Mouse (Mus musculus): ENCODE data around the gene Fbxl22. TPM values are rescaled to one million over a fixed set of nuclear protein-coding genes. Genes with fewer than 3 reads are reported as not detected.
A peak's percentile ranks its signal among the peaks of the same experiment; 100 is the strongest.

Fbxl22 gene
- total RNA-seq (2021) = 10 to 100 TPM; 16.9 to 27.6 TPM
- long read RNA-seq, experiment 1, transcript Fbxl22-201 (2 exons, 3,935 nt) = major isoform, 136 of 143 reads
- long read RNA-seq, experiment 1, partial matches to known transcripts = 0 of 143 reads
- long read RNA-seq, experiment 1, other reads (novel, unspliced or antisense) = 7 of 143 reads
- long read RNA-seq, experiment 2, transcript Fbxl22-201 (2 exons, 3,935 nt) = major isoform, 113 of 116 reads
- long read RNA-seq, experiment 2, partial matches to known transcripts = 0 of 116 reads
- long read RNA-seq, experiment 2, other reads (novel, unspliced or antisense) = 3 of 116 reads

- no peak for DNase-seq (ENCODE audit: low spot score in 2 of 2)
Observed at GRCm38 (mm10) chr9:66514256-66514770, at the start of gene Fbxl22. Gene Fbxl22 (minus strand): TSS chr9:66514593.

- no peak for DNase-seq (ENCODE audit: low spot score in 2 of 2)
Observed at GRCm38 (mm10) chr9:66562215-66562614, 47.8 kb upstream of the Fbxl22 start.

GRCm38 (mm10) chr9:66561496-66561895 lies 47.1 kb upstream of the Fbxl22 start:
- DNase-seq (ENCODE audit: low spot score in 2 of 2) = no peak

- DNase-seq (ENCODE audit: low spot score in 2 of 2) = no peak
Observed at GRCm38 (mm10) chr9:66560728-66561127, 46.3 kb upstream of the Fbxl22 start.

- no peak for DNase-seq (ENCODE audit: low spot score in 2 of 2)
Observed at GRCm38 (mm10) chr9:66560295-66560694, 45.9 kb upstream of the Fbxl22 start.

- no peak for DNase-seq (ENCODE audit: low spot score in 2 of 2)
Observed at GRCm38 (mm10) chr9:66558971-66559370, 44.6 kb upstream of the Fbxl22 start.

- no peak for DNase-seq (ENCODE audit: low spot score in 2 of 2)
Observed at GRCm38 (mm10) chr9:66542785-66543184, 28.4 kb upstream of the Fbxl22 start.

- no peak for DNase-seq (ENCODE audit: low spot score in 2 of 2)
Observed at GRCm38 (mm10) chr9:66521595-66521994, 7.2 kb upstream of the Fbxl22 start.

GRCm38 (mm10) chr9:66520299-66520698 lies 5.9 kb upstream of the Fbxl22 start:
- DNase-seq (ENCODE audit: low spot score in 2 of 2) = no peak

GRCm38 (mm10) chr9:66518901-66519300 lies 4.5 kb upstream of the Fbxl22 start:
- DNase-seq (ENCODE audit: low spot score in 2 of 2) = no peak

GRCm38 (mm10) chr9:66518251-66518650 lies 3.9 kb upstream of the Fbxl22 start:
- no peak for DNase-seq (ENCODE audit: low spot score in 2 of 2)

- DNase-seq (ENCODE audit: low spot score in 2 of 2) = no peak
Observed at GRCm38 (mm10) chr9:66517746-66518145, 3.4 kb upstream of the Fbxl22 start.

- no peak for DNase-seq (ENCODE audit: low spot score in 2 of 2)
Observed at GRCm38 (mm10) chr9:66516296-66516940, 2.0 kb upstream of the Fbxl22 start.

GRCm38 (mm10) chr9:66515680-66516210 lies 1.4 kb upstream of the Fbxl22 start:
- DNase-seq (ENCODE audit: low spot score in 2 of 2) = no peak

GRCm38 (mm10) chr9:66515115-66515514 lies 722 bp upstream of the Fbxl22 start:
- no peak for DNase-seq (ENCODE audit: low spot score in 2 of 2)

- no peak for DNase-seq (ENCODE audit: low spot score in 2 of 2)
Observed at GRCm38 (mm10) chr9:66513661-66514255, 635 bp downstream of the Fbxl22 start.

- no peak for DNase-seq (ENCODE audit: low spot score in 2 of 2)
Observed at GRCm38 (mm10) chr9:66513150-66513549, 1.2 kb downstream of the Fbxl22 start.

- peak; percentile 73 to 83 for DNase-seq (ENCODE audit: low spot score in 2 of 2)
Observed at GRCm38 (mm10) chr9:66512351-66512671, 2.1 kb downstream of the Fbxl22 start.

GRCm38 (mm10) chr9:66511580-66512350 lies 2.6 kb downstream of the Fbxl22 start:
- DNase-seq (ENCODE audit: low spot score in 2 of 2) = peak; percentile 89 to 93

GRCm38 (mm10) chr9:66510944-66511343 lies 3.4 kb downstream of the Fbxl22 start:
- DNase-seq (ENCODE audit: low spot score in 2 of 2) = no peak

GRCm38 (mm10) chr9:66510351-66510841 lies 4.0 kb downstream of the Fbxl22 start:
- no peak for DNase-seq (ENCODE audit: low spot score in 2 of 2)

Data from gastrocnemius, postnatal 4 days (tissue).